Mouse (Mus musculus): ENCODE data around the gene Rps19bp1. TPM values are rescaled to one million over a fixed set of nuclear protein-coding genes. Genes with fewer than 3 reads are reported as not detected.

The Rps19bp1 gene
- polyA plus RNA-seq, 2 experiments from 2014 or later, result 18.3 to 21.5 TPM

DNA sequence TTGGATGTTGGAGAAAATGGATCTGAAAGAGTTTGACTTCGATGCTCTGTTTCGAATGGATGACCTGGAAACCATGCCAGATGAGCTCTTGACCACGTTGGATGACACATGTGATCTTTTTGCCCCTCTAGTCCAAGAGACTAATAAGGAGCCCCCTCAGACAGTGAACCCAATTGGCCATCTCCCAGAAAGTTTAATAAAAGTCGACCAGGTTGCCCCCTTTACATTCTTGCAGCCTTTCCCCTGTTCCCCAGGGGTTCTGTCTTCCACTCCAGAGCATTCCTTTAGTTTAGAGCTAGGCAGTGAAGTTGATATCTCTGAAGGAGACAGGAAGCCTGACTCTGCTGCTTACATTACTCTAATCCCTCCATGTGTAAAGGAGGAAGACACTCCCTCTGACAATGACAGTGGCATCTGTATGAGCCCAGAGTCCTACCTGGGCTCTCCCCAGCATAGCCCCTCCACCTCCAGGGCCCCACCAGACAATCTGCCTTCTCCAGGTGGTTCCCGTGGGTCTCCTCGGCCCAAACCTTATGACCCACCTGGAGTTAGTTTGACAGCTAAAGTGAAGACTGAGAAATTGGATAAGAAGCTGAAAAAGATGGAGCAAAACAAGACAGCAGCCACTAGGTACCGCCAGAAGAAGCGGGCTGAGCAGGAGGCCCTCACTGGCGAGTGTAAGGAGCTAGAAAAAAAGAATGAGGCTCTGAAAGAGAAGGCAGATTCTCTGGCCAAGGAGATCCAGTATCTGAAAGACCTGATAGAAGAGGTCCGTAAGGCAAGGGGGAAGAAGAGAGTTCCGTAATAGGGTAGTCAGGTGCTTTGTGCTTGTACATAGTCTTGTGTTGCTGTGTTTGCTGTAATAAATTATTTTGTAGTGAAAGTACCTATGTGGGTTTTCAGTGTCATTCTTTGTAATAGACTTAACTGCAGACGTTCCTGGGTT lies 7.2 kb downstream of the Rps19bp1 start:
- no peak for ATAC-seq

GRCm38 (mm10) chr15:80256242-80256641 lies 7.9 kb downstream of the Rps19bp1 start:
- no peak for ATAC-seq

- ATAC-seq, result no peak
Observed at GRCm38 (mm10) chr15:80255646-80256121, 8.4 kb downstream of the Rps19bp1 start.

- peak; percentile 91 for ATAC-seq
Observed at GRCm38 (mm10) chr15:80254847-80255645, 9.1 kb downstream of the Rps19bp1 start, which contains the start of gene Atf4. Gene Atf4, plus strand, starts transcription at chr15:80255184.

DNA sequence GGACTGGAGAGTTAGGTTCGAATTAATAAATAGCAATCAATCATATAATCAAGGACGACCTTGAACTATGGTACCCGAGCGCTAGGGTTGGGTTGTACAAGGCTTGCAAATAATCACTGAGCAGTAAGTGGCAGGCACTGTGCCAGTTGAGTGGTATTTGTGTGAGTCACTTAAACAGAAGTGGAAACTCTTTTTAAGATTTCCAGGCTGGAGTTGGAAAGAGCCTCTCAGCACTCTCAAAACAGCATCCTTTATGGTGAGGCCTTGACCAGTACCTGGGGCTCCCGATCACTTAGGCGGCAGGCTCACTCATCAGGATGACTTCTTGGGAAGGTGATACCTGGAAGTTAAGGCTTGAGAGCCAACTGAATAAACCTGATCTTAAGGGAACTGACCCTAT lies 9.9 kb downstream of the Rps19bp1 start:
- ATAC-seq, result no peak

DNA sequence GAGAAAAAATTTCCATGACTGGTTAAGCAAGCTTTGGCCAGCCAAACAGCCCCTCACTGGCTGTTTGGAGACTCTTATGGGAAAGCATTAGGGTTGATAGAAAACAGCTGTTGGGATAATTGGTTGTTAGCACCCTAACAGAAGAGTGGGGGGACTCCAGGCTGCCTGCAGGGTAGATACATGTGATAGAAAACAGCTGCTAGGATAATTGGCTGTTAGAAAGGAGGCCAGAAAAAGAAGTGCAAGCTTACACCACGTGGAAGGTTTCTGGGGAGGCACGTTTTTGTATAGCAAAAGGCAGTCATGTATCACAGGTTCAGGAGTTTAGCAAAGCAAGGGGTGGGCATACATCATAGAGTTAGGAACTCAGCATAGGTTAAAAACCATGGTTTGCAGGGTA lies 10.6 kb downstream of the Rps19bp1 start:
- ATAC-seq, result no peak

- no peak for ATAC-seq
Observed at GRCm38 (mm10) chr15:80250586-80250985, 13.5 kb downstream of the Rps19bp1 start.

- no peak for ATAC-seq
Observed at GRCm38 (mm10) chr15:80249672-80250071, 14.4 kb downstream of the Rps19bp1 start.

DNA sequence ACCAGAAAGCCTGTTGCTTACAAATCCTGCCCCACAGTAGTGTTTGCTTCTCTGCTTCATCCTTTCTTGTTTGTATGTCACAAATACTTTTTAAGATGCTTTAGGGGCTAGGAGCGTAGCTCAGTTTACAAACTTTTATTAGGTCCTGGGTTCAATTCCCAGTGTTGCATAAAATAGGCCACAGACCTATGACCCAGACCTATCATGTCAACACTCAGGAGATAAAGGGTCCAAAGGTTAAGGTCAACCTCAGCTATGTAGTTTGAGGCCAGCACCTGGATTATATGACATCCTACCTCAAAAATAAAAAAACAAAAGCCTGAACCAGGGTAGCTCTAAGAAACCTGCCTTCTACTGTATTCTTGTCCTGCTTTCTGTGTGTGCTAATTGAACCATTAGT lies 15.5 kb downstream of the Rps19bp1 start:
- no peak for ATAC-seq

GRCm38 (mm10) chr15:80248135-80248534 lies 16.0 kb downstream of the Rps19bp1 start:
- no peak for ATAC-seq

- ATAC-seq, result no peak
Observed at GRCm38 (mm10) chr15:80235535-80235934, 28.6 kb downstream of the Rps19bp1 start, which contains the start of gene AC140267.1. Gene AC140267.1, plus strand, starts transcription at chr15:80235835.

- ATAC-seq, result peak; percentile 98
Observed at GRCm38 (mm10) chr15:80233733-80234509, 30.2 kb downstream of the Rps19bp1 start, which contains the start of gene Mief1. Gene Mief1, plus strand, starts transcription at chr15:80234018.

DNA sequence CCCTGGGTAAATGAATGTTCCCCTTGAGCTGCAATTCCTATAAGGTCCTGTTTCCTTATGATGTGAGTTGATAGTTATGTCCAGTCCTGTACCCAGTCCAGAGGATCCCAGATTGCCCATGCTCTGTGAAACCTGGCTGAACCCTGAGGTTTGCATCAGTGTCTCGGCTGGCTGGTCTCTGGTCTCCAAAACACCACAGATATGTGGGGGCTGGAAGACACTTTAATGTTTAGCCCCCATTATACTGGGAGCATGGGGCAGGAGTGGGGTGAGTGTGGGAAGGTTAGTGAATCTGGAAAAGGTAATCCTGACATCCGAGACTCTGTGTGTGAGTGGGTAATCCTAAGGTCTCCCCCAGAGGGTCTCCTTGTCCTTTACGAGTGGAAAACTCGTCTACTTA lies 31.1 kb downstream of the Rps19bp1 start:
- no peak for ATAC-seq

- ATAC-seq, result no peak
Observed at GRCm38 (mm10) chr15:80232331-80232730, 31.8 kb downstream of the Rps19bp1 start.

- no peak for ATAC-seq
Observed at GRCm38 (mm10) chr15:80228071-80228800, 35.9 kb downstream of the Rps19bp1 start.

- ATAC-seq, result no peak
Observed at GRCm38 (mm10) chr15:80225796-80226195, 38.3 kb downstream of the Rps19bp1 start.

DNA sequence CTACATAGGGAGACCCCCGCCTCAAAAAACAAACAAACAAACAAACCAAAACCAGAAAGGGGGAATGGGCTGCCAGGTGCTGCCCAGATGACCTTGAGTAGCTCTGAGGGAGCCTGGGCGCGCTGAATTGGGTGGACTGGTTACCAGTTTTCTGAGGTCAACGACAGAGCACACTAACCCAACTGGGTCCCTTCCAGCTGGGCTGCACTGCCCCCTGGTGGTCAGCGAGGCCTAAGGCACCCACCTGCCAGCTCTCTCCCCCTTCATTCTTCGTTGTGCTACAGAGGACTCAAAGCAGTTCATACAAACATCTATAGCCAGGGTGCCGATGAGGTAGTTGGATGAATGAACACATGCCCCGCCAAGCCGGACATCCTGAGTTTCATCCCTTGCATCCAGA lies 38.9 kb downstream of the Rps19bp1 start:
- ATAC-seq, result peak; percentile 80

GRCm38 (mm10) chr15:80223751-80224150 lies 40.4 kb downstream of the Rps19bp1 start:
- no peak for ATAC-seq

- ATAC-seq, result peak; percentile 7
Observed at GRCm38 (mm10) chr15:80221031-80221430, 43.1 kb downstream of the Rps19bp1 start.

DNA sequence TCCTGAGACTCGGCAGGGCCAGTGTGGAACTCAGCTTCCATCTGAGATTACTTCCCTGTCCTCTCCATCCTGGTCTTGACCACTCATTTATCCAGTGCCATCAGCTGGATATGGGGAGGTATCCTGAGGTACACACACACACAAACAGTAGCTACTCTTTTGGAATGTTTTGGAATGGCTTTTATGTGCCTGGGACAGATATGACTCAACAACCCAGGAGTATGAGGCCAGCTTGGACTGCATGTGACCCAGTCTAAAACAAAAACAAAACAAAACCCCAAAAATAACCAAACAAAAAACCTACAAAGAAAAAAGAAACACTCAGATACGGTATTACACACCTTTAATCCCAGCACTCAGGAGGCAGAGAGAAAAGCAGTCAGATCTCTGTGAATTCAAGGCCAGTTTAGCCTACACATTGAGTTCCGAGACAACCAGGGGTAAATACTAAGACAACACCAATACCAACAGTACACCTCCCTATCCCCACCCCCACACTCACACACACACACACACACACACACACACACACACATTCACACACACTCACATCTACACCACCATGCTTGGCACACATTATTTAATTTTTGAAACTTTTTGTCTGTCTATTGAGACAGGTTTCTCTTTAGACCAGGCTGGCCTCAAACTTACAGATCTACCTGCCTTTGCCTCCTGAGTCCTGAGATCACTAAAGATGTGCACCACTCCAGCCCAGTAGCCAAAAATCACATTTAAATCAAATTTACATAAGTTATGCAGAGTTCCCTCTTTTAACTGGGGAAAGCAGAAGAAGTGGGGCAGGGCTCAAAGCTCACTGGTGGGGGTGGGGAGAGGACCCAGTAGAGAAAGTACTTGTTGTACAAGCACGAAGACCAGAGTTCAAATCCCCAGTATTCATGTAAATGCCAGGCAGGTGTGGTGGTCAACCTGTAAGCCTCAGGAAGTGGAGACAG lies 44.1 kb downstream of the Rps19bp1 start:
- no peak for ATAC-seq
